Mouse (Mus musculus): ENCODE results near the gene Gm128.

Gene Gm128

DNA sequence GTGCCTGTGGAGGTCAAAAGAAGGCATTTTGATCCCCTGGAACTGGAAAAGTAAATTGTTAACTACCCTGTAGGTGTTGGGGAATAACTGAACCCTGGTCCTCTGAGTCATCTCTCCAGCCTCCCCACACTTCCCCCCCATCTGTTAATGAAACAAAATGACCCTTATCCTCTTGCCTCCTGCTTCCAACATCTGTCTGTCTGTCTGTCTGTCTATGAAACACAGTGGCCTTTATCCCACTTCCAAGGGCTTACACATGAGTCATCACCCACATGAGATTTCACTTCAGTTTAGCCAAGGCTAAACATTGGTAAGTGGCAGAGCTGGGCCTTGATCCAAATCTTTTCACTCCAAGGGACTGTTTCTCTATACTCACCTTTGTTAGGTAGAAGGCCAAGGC, 26.5 kb upstream of the Gm128 start:
- DNase-seq (ENCODE audit: low spot score): peak; percentile 66

DNA sequence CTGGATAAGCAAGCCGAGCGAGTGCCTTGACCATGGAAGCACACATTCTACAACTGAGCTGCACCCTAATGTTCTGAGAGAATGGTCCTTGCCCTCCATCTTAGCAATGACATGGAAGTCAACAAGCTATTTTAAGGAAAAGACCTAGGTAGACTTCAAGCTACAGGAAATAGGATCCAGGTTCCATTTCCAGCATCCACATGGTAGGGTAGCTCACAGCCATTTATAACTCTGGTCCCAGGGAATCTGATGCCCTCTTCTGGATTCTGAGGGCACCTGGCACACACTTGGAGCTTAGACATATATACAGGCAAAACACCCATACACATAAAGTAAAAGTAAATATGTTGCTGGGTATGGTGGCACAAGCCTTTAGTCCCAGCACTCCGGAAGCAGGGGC, 24.7 kb upstream of the Gm128 start:
- no peak for DNase-seq (ENCODE audit: low spot score)

DNA sequence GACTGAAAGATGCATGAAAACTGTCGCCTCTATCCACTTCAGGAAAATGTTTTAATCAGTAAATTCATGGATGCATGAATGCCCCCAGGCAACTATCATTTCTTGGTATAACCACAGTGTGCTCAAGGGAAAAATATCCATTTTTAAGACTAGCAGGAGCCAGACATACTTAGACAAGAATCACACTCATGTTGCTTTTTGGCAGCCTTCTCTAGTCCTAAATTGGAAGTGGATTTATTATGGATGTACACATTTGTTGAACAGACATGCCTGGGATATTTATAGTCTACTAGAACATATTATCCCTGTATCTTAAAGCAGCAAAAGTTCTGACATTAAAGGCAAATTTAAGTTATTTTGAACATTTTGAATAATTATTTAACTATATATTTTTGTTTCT, 23.3 kb upstream of the Gm128 start:
- DNase-seq (ENCODE audit: low spot score): no peak

DNA sequence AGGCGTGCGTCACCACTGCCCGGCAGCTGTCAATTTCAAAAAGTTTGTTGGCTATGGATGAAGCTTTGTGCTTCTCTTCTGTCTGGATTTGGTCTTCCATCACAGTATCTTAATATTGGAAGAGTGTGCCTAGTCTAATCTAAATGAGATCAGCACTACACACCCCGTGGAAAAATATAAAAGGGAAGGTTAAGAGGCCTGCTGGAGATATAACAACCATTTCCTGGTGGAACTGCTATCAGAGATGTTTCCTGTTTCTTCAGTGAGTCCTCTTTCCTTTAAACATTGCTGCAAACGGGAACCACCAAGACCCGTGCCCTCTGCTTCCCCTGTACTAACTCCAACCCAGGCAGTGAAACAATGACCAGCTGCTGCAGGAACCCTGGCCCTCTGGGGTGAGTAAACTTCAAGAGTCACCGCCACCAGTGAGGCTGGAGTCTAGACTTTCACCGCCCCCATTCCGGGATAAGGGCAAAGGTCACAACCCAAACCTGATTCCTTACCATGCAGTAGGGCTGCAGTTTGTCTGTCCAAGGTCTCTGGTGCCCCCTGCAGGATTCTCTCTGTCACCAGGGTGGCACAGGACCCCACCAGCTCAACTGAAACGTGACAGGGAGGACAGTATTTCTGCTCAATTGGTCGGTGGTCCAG, 21.8 kb upstream of the Gm128 start:
- DNase-seq (ENCODE audit: low spot score): peak; percentile 92

DNA sequence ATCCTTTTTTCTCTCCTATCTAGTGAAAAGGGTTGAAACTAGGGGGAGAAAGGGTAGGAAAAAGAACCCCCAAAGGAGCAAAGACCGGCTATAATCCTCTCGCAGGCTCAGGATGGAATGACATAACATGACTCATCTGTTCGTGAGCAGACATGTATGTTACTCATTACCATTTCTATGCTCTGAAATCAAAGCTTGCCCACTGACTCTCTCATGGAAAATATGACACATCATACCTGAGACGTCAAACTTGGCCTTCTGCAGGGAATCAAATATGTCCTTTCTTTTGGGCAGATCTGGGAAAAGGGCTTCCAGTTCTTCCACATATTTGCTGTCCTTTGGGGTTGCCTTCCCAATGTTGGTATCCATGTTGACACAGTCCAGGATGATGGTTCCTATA, 20.6 kb upstream of the Gm128 start:
- no peak for DNase-seq (ENCODE audit: low spot score)

DNA sequence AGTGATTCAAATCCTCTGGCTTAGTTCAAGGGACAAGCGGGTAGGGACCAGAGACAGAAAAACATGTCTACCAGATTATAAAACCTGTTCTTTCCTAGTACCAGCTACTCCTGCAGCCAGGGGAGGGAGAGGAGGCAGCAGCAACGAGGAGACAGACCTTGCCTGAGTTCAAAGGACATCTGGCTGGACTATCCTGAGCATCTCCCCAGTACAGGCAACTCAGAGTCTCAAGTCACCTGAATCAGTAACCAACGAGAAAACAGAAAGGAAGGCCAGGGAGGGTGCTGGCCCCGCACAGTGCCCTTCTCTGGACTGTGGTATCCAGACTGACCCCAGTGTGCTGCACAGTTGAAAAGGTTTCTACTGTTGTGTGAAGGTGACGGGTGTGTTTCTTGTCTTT, 15.5 kb upstream of the Gm128 start:
- no peak for DNase-seq (ENCODE audit: low spot score)

DNA sequence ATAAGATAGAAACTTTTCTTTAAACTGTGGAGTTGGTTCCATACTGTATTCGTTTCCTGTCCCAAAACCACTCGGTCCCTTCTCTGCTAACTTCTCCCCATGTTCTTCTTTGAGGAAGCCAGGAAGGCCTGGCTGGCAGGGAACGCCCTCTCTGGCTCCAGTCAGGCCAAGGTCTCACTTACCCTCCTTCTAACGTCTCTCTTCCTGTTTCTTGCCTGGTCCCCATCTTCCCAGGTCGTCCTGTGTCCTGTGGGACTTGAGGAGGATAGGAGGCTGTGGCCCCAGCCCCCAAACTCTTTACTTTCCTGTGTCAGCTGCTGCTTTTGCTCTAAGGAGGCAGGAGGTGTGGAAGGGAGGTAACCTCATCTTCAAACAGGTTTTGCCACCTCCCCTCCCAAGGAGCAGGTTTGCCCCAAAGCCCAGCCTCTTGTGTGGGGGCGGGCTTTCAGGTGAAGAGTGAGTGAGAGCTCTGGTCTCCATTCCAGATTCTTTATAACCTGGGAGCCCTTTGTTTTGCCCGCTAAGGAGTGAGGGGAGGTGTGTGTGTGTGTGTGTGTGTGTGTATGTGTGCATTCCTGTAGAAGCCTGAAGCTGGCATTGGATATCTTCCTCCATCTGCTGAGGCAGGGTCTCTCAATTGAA, 9.5 kb upstream of the Gm128 start, which contains the start of gene Bnipl:
TSS of gene Bnipl (minus strand) at position 411 of the 642 bp plus-strand sequence.
- no peak for DNase-seq (ENCODE audit: low spot score)

DNA sequence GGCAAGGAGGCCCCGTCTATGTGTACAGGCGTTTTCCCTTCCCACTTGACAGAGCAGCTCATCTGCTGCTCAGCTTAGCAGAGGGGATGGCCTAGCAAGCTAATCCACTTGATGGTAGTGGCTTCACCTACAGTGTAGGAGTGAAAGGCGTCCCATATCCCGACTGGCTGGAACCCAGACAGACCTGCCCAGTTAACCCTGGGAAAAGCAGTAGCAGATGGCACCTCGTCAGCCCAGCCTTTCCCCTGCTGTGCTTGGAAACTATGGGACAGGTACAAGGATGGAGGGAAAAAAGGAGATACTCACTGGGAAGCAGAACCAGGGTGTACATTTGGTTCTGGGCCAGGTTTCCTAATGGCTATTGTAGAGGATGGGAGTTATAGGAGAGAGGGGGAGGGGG, 9.0 kb upstream of the Gm128 start:
- DNase-seq (ENCODE audit: low spot score): no peak

DNA sequence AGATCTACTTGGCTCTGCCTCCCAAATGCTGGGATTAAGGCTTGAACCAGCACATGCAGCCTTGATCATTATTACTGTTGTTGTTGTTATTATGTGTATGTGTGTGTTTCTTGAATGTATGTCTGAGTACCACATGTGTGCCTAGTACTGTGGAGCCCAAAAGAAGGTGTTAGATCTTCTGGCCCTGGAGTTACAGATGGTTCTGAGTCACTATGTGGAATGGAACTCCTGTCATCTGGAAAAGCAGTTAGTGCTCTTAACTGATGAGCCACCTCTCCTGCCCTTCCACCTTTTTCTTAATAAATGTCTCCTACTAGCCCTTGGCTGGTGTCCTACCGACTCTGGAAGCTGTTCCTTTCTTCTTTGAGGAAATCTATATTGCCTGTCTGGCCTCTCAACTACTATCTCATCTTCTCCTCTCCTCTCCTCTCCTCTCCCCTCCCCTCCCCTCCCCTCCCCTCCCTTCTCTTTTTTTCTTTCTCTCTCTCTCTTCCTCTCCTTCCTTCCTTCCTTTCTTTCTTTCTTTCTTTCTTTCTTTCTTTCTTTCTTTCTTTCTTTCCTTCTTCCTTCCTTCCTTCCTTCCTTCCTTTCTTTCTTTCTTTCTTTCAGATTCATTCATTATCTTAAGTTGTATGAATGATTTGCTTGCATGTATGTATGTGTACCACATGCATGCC, 6.4 kb upstream of the Gm128 start:
- DNase-seq (ENCODE audit: low spot score): no peak

DNA sequence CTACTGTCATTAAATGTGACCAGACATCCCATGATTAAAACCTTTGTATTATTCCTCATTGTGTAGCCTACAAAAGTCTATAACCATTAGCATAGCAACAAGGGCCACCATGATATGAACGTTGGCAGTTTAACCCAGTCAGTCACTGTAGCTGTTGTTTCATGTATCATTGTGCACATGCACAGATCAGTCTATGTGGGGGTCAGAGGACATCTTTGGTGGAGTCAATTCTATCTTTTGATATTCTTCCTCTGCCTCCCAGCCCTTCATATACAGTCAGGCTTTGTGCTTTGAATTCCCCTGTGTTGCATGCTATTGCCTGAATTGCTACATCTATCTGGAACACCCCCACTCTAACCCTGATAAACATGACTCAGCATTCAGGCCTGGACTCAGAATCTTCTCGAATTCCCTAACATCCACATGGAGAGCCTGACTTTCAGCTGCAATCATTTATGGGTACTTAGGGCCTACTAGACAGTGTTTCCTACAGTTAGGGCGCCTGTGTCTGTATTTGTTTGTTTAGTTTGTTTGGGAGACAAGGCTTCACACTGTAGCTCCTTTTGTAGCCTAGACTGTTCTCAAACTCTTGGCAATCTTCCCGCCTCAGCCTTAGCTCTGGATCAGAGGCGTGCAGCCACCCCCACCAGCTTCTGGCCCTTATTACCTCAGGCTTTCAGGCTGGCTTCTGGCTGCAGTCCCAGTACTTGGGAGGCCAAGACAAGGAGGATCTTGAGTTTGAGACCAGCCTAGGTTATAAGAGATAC, 5.2 kb upstream of the Gm128 start:
- DNase-seq (ENCODE audit: low spot score): no peak

DNA sequence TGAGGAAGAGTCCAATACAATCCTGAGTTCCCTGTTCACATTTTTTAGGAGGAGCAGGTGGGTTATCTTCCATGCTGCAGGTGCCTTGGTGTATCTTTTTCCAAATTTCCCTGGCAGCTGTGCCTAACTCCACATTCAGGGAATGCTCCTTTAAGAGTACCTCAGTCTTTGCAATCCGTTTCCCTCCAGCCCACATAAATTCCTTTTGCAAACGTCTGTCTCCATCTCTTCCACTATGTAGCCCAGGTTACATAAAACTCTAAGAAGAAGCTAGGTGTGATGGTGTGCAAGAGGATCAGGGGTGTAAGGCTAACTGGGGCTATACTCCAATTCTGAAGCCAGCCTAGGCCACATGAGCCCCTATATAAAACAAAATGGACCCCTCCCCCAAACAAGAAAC, 1.7 kb upstream of the Gm128 start:
- DNase-seq (ENCODE audit: low spot score): no peak

DNA sequence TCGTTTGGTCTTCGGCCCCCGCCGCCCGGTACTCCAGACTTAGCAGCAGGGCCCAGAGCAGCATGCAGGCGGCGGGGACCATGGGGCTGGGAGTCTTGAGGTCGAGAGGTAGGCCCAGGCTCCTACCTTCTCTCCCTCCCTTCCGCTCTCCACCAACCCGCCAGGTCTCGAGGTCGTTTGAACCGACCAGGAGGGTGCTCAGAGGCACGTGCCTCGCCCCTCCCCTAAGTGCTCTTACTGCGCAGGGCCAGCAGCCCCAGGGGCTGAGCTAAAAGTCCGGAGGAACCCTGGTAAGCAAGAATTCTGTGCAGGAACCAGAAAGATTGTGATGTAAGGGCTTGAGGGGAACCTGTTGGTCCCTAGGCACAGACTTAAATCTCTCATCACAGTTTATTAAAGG, 498 bp downstream of the Gm128 start:
- no peak for DNase-seq (ENCODE audit: low spot score)

DNA sequence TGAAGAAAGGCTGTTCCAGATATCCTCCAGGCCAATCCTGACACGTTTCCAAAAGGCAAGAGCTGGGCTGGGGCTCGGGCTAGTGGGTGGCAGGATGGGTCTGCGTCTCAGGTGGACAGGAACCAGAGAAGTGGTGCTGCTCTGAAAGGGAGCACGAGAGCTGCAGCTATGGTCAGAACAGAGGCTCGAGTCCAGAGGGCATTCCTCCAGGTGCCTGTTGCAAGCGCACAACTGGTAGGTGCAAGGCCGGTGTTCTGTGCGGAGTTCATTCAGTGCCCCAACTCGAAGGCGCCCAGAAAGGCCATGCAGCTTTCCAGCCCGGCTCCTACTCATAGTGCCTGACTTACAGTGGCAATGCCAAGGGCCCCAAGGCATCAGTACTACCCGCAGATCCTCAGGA, 1.4 kb downstream of the Gm128 start:
- no peak for DNase-seq (ENCODE audit: low spot score)

DNA sequence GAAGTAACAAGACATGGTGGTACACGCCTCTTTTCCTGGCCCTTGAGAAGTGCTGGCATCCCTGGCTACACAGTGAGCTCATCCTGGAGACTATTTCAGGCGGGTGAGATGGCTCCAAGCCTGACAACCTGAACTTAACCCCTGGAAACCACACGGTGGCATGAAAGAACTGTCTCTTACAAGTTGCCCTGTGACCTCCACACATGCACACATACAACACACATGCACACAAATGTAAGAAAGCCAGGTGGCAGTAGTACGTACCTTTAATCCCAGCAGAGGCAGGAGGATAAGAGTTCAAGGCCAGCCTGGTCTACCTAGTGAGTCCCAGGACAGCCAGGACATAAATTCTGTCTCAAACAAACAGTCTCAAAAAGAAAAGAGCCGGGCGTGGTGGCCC, 2.4 kb downstream of the Gm128 start:
- no peak for DNase-seq (ENCODE audit: low spot score)

DNA sequence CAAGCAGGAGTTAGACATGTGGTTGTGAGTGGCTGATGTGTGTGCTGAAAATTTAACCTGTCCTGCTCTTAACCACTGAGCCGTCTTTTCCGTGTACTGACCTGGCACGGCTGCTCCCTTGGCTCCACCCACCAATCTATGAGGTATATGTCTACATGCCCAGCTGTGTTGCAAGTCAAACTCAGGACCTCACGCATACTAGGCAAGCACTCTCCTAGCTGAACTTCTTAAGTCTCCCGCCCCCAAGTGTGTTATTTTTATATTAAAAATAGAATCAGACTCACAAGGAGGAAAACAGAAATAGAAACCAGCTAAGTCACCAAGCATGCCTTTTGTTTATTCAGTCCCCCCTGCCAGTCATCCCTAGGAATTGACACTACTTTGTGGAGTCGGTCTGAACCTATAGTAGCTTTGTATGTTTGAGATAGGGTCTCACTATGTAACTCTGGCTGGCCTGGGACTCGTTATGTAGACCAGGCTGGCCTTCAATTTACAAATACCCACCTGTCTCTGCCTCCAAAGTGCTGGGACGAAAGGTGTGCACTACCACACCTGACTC, 3.8 kb downstream of the Gm128 start:
- DNase-seq (ENCODE audit: low spot score): no peak

DNA sequence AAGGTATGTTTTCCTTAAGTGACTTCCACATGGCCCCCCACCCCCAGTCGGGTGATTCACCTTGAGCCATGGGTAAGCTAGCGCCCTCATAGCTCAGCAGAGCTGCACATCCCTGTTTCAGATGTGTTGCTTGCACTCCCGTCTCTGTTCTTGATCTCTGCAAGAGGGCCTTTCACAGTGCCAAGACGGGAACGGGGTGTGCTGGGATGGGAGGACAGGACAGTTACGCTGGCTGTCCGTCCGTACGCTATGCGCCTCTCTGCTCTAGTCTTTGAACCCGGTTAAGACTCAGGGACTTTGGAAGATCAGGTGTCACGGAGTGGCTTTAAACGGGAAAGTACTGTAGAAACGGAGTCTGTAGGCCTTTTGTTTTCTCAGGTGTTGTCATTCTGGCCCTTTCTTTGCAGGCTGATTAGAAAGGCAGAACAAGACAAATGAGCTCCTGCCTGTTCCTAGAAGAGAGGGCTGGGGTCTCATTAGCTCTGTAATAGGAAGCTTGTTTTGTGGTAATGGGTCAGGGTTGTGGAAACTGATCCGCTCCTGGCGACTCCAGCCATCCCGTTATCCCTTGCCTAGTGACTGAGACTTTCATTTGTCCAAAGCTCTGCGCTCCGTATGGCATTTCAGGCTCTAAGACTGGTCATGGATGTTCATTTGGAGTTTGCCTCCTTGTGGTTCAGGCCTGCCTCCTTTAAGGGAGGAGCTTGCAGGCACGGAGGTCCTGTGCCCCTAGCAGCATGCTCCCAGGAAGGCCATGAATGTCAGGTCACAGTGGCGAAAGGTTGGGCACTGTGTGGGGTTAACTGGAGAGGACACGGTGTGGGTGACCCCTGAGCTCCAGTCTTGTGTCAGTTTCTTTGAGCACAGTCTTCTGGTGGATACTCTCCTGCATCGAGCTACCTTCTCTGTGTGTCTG, 5.8 kb downstream of the Gm128 start:
- DNase-seq (ENCODE audit: low spot score): no peak

DNA sequence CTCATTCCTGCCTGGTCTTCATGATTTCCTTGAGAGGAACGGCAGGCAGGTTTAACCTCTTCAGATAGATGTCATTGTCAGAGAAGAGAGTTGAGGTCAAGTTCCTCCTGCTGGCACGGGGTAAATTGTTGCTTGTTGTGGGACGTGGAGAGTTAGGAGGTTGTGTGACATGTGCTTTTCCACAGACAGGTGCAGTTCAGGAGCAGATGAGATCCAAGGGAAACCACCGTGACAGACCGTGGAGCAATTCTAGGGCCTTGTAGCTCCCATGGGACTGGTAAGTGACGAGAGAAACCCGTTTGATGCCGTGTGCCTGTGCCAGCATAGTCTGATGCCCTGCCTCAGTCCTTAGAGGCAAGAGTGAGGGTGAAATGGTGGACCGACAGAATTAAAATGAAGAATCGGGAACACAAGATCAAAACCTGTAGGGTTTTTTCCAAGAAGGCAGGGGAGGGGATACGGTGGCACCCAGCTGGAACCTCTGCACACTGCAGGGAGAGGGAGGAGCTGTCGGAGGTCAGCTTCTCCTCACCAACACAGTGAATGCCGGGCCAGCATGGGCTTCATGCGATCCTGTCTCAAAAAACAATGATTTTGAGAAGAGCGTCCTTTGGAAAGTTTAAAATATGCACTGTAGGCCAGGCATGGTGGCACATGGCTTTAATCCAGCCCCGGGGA, 8.0 kb downstream of the Gm128 start:
- no peak for DNase-seq (ENCODE audit: low spot score)

DNA sequence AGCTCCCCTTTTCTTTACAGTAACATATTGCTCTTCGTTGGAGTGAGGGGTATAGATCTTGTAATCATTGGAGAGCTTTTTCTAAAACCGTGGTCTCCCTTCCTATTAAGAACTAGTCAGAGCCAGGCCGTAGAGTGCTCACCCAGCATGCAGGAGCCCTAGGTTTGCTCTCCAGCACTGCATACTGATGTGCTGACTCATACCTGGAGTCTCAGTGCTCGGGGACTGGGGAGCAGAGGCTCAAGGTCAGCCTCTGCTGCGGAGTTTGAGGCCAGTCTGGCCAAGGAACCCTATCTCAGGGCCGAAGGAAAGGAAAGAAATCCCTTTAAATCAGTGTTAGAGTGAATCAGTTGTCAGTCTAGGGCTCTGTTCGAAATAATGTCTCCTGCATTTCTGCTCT, 8.6 kb downstream of the Gm128 start:
- peak; percentile 52 for DNase-seq (ENCODE audit: low spot score)

DNA sequence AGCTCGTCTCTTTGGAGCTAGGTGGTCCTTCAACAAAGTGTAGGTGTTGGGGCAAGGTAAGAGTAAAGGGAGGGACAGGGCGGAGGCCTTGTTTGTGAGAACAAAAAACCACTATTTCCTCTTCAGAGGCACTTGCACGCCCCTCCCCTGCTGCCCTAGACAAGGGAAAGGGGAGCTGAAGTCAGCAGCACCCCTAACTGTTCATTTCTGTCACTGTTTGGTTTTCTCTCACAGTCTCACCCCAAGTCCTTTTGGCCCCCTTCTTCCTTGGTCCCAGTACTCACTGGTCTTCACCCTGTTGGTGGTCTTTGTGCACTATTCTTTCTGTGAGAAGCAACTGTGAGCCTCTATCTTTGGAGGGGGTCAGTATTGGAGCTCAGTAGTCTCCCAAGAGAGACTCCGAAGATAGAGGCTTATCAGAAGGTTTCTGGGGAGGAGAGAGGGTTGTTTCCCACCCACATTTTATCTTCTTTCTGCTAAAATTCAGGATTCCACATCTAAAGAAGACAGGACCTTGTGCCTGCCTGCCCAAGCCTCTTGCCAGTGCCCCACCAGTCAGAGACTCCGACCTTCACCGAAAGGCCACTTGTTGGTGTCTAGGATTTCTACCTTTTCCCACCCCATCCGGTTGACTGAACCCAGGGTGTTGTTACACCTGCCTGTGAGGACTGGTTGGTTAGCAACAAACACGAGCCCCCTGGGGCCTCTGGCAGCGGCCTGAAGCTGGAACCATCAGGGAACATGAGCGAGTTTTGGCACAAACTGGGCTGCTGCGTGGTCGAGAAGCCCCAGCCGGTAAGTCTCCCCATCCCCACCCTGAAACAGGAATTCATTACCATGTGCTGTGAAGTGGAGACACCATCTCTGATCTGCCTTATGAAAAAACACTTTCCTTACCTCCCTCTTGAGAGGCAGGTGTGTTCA, 9.8 kb downstream of the Gm128 start, which contains the start of gene Mllt11:
TSS of gene Mllt11 (minus strand) at position 874 of the 924 bp plus-strand sequence.
- no peak for DNase-seq (ENCODE audit: low spot score)
